Mouse (Mus musculus) limb, embryonic 13.5 days (tissue): ENCODE data around the gene Scml2. TPM values are rescaled to one million over a fixed set of nuclear protein-coding genes. Genes with fewer than 3 reads are reported as not detected.
A peak's percentile ranks its signal among the peaks of the same experiment; 100 is the strongest.
"Not testable (repeated sequence)": the region's sequence is repeated elsewhere in the genome, so short reads cannot be mapped to it uniquely, and the experiment has no call there.

Source experiments
- ATAC-seq: fragments of 200-750 bp; cut with Nextera tagmentation; 2 replicates; pipeline ENCODE4 v1.8.0; 2017; ENCODE audit warnings: low read depth, moderate number of reproducible peaks, moderate TSS enrichment; ENCODE audit not compliant: low FRiP score
- H3K27ac ChIP-seq: fragments of 300-500 bp; sonication (generic); 2 replicates; pipeline ENCODE4 v1.5.1; 2015; ENCODE audit warnings: inconsistent platforms, mild to moderate bottlenecking, moderate library complexity
- H3K27me3 ChIP-seq: fragments of 300-500 bp; sonication (generic); 2 replicates; pipeline ENCODE4 v1.6.1; 2015; ENCODE audit warnings: mild to moderate bottlenecking, inconsistent platforms
- H3K36me3 ChIP-seq: fragments of 300-500 bp; sonication (generic); 2 replicates; pipeline ENCODE4 v1.6.1; 2015; ENCODE audit warnings: inconsistent platforms, mild to moderate bottlenecking, moderate library complexity
- H3K4me1 ChIP-seq: fragments of 300-500 bp; sonication (generic); 2 replicates; pipeline ENCODE4 v1.6.1; 2015; ENCODE audit warnings: inconsistent platforms
- H3K4me2 ChIP-seq: fragments of 300-500 bp; sonication (generic); replicated peaks from 2 replicates; pipeline ENCODE4 v1.6.1; 2015; ENCODE audit warnings: inconsistent platforms, mild to moderate bottlenecking, moderate library complexity
- H3K4me3 ChIP-seq: fragments of 300-500 bp; sonication (generic); 2 replicates; pipeline ENCODE4 v1.5.1; 2015; ENCODE audit warnings: moderate library complexity, mild to moderate bottlenecking, inconsistent platforms
- H3K9ac ChIP-seq: fragments of 300-500 bp; sonication (generic); 2 replicates; pipeline ENCODE4 v1.6.1; 2015; ENCODE audit warnings: mild to moderate bottlenecking, inconsistent platforms
- H3K9me3 ChIP-seq: fragments of 300-500 bp; sonication (generic); 2 replicates; pipeline ENCODE4 v1.6.1; 2016; ENCODE audit warnings: inconsistent platforms
- WGBS: fragments of 180-500 bp; shearing (Covaris S2); methylation state at CpG from one replicate; pipeline ENCODE4 v1.1.7; 2015; 5-methylcytosine and 5-hydroxymethylcytosine counted together
- polyA plus RNA-seq: library from polyadenylated mRNA; unstranded; fragments of >200 nt; fragmentation: Nextera tagmentation; extraction: Ambion mirVana; gene quantifications from 2 replicates; pipeline ENCODE4 v1.2.1, GENCODE M21; 2015

The Scml2 gene
- 4.7 and 4.8 TPM in 2 replicates for polyA plus RNA-seq

DNA sequence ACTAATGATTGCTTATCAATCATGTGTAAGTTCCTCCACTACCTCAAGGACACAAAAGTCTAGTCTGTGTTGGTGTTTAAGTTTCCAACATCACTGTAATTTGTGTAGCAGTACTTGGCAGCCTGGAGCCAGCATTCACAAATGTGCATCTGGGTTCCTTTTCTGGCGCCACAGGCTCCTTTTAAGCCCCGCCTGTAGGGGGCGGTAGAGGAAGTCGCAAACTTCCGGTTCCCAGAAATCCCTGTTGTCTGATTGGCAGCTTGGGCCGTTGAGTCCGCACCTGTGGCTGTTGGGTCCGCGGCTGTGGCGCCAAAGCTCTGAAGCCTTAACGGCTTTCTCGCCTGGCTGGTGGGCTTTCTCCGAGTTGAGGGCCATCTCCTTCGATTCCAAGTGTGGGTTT is at the start of gene Scml2:
Gene Scml2 (plus strand): TSS at position 301 of the 400 bp plus-strand sequence.
- H3K9ac ChIP-seq, H3K27me3 ChIP-seq, H3K4me1 ChIP-seq, H3K27ac ChIP-seq, H3K4me2 ChIP-seq, H3K9me3 ChIP-seq, H3K4me3 ChIP-seq, ATAC-seq, H3K36me3 ChIP-seq: not testable (repeated sequence)
- WGBS = 85% methylated on average over 3 of the region's 14 CpGs

DNA sequence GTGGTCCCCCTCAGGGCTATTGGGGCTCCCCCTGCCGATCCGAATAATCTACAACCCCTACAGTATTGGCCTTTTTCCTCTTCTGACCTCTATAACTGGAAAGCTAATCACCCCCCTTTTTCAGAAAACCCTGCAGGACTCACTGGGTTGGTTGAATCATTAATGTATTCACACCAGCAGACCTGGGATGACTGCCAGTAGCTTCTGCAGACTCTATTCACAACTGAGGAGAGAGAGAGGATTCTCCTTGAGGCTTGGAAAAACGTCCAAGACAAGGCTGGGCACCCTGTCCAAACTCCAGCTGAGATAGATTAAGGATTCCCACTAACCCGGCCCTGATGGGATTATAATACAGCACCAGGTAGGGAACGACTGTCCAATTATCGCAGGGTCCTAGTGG is 41.4 kb upstream of the Scml2 start:
- not testable (repeated sequence) for H3K27ac ChIP-seq, ATAC-seq, H3K27me3 ChIP-seq, H3K4me2 ChIP-seq, H3K4me3 ChIP-seq, H3K4me1 ChIP-seq, H3K36me3 ChIP-seq, H3K9ac ChIP-seq, H3K9me3 ChIP-seq
- 84% methylated on average over 6 of the region's 6 CpGs for WGBS

DNA sequence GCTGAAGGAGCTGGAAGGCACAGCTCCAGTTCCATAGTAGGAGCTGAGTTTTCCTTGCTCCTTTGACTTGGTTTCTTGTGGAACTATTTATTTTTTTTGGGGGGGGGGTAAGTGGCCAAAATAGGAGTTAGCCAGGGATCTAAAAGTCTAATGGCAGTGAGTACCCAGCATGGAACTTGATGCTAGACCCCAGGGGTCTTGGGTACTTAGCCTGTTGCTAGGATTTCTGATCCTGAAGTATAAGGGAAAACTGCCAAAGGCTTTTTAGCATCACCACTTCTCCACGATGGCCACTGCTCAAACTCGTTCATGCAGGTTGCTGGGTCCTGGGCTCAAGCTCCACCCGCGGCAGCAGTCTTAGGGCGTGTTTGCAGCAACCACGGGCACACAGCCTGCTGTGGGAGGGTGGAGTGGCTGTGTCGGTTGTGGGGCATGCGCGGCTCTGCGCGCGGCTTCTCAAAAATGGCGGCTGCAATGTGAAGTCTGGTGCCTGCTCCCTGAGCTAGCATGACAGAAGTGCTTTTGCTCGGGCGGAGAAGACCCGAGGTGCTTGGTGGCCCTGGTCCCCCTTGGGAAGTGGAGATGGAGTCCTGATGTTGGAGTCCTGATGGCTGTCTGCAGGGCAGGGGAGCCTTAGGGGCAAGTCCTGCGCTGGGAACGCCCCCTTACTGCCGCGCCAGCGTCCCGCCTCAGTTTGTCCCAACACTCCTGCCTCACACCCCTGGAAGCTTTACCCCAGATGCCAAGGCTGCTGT is 45.5 kb downstream of the Scml2 start:
- no peaks in the 10 kb centered on the region for H3K36me3 ChIP-seq
- H3K9me3 ChIP-seq = no peaks in the 10 kb centered on the region
- no peaks in the 10 kb centered on the region for H3K4me1 ChIP-seq
- peak overlapping the region; percentile 33; the same call in 1 of the 2 replicates for H3K27ac ChIP-seq
- H3K27me3 ChIP-seq = peaks cover 15% of the 10 kb centered on the region; the same call in 1 of the 2 replicates
- WGBS = 12% methylated on average over 21 of the region's 22 CpGs
- peak; percentile 98 for ATAC-seq
- H3K9ac ChIP-seq = peak overlapping the region; percentile 65
- H3K4me3 ChIP-seq = peak overlapping the region; percentile 55
- H3K4me2 ChIP-seq = peak overlapping the region; percentile 64

DNA sequence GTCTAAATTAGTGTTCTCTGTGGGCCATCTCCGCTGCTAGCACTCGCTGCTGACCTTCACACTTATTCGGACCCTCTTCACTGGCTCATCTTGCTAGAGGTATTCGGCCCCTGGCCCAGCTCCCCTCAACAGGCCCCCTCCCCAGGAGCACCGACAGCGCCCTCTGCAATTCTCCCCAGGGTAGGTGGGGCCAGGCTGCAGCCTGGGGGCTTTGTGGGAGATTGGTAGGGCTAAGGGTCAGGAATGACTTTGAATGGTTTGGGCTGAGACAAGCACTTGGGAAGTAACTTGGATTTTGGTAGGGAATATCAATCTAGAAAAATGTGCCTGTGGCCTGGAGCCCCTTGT is 46.0 kb downstream of the Scml2 start:
- Histone ChIP-seq H3K36me3 (no peaks in the 10 kb centered on the region), H3K9ac (peak overlapping the region; percentile 65), H3K4me2 (peak overlapping the region; percentile 64), H3K27me3 (peaks cover 15% of the 10 kb centered on the region; the same call in 1 of the 2 replicates), H3K4me3 (peak overlapping the region; percentile 55), H3K9me3 (no peaks in the 10 kb centered on the region), H3K27ac (peak overlapping the region; percentile 33; the same call in 1 of the 2 replicates), H3K4me1 (no peaks in the 10 kb centered on the region)
- 16% methylated on average over 6 of the region's 6 CpGs for whole genome bisulfite sequencing
- no peak for ATAC-seq

DNA sequence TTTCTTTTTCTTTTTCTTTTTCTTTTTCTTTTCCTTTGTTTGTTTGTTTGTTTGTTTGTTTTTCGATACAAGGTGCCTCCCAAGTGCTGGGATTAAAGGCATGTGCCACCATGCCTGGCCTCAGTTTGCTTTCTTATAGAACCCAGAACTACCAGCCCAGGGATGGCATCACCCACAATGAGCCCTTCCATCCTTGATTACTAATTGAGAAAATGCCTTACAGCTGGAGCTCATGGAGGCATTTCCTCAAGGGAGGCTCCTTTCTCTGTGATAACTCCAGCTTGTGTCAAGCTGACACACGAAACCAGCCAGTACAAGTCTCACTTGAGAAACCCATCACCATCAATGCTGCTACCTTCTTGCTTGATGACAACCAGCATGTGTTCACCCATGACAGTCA is 170.2 kb downstream of the Scml2 start, which contains the start of gene Gm15262:
Gene Gm15262 (plus strand): TSS at position 301 of the 400 bp plus-strand sequence.
- 80% methylated on average over 2 of the region's 2 CpGs for WGBS
- not testable (repeated sequence) for H3K36me3 ChIP-seq

More for the DNA sequence above, 170.2 kb downstream of the Scml2 start, which contains the start of gene Gm15262:
- not testable (repeated sequence) for H3K4me1 ChIP-seq, H3K4me2 ChIP-seq, H3K9me3 ChIP-seq, H3K9ac ChIP-seq, H3K4me3 ChIP-seq, H3K27me3 ChIP-seq, ATAC-seq, H3K27ac ChIP-seq

Other genes with a start within 250 kb of the Scml2 start
- gene Gja6, start 210.1 kb upstream of the Scml2 start, polyA plus RNA-seq = 0.11 and 0.36 TPM in 2 replicates
- gene Cdkl5, start 122.5 kb upstream of the Scml2 start, polyA plus RNA-seq = 2.1 and 2.3 TPM in 2 replicates
- gene Gm15262, start 170.3 kb downstream of the Scml2 start, polyA plus RNA-seq = not detected in 2 replicates